Mouse (Mus musculus) MEL (cell line): Measurements from ENCODE around the gene Slc38a4. TPM values are rescaled to one million over a fixed set of nuclear protein-coding genes. Genes with fewer than 3 reads are reported as not detected.

Experiments used
- DNase-seq: peaks from one replicate; pipeline ENCODE4 v3.0.0; 2011; ENCODE audit warnings: low read depth, low spot score
- H3K27ac ChIP-seq: 2 replicates; pipeline ENCODE4 v1.5.1; 2012; ENCODE audit warnings: low read depth, mild to moderate bottlenecking, control low read depth, low read length, moderate library complexity; ENCODE audit not compliant: control insufficient read depth
- H3K27me3 ChIP-seq, 2 experiments: fragments of 150-350 bp in 1 of 2; sonication (generic) in 1 of 2; 2 replicates each; pipeline ENCODE4 v1.6.1; 2012; ENCODE audit warnings: low read length in 2 of 2, mild to moderate bottlenecking in 2 of 2, improper control_type of control experiment in 1 of 2, moderate library complexity in 1 of 2; ENCODE audit not compliant: insufficient read depth in 2 of 2, control insufficient read depth in 1 of 2
- H3K36me3 ChIP-seq, 2 experiments: 2 replicates each; pipeline ENCODE4 v1.6.1; 2012 to 2014; ENCODE audit warnings: low read length in 2 of 2, improper control_type of control experiment in 1 of 2, inconsistent platforms in 1 of 2, mild to moderate bottlenecking in 1 of 2; ENCODE audit not compliant: insufficient read depth in 2 of 2, control insufficient read depth in 1 of 2
- H3K4me1 ChIP-seq, 2 experiments: fragments of 150-350 bp in 1 of 2; sonication (generic) in 1 of 2; 2 replicates each; pipeline ENCODE4 v1.6.1; 2012; ENCODE audit warnings: low read length in 2 of 2, improper control_type of control experiment in 1 of 2, mild to moderate bottlenecking in 1 of 2; ENCODE audit not compliant: insufficient read depth in 2 of 2, control insufficient read depth in 1 of 2
- H3K4me3 ChIP-seq, 2 experiments: fragments of 150-350 bp in 1 of 2; sonication (generic) in 1 of 2; 2 replicates each; pipeline ENCODE4 v1.5.1; 2012; ENCODE audit warnings: low read depth in 2 of 2, low read length in 2 of 2, mild to moderate bottlenecking in 2 of 2, moderate library complexity in 2 of 2, control low read depth in 1 of 2, improper control_type of control experiment in 1 of 2; ENCODE audit not compliant: control insufficient read depth in 1 of 2, insufficient read depth in 1 of 2
- H3K79me2 ChIP-seq: 2 replicates; pipeline ENCODE4 v1.6.1; 2012; ENCODE audit warnings: mild to moderate bottlenecking, low read length, moderate library complexity; ENCODE audit not compliant: control insufficient read depth, poor library complexity, insufficient read depth
- H3K9ac ChIP-seq: 2 replicates; pipeline ENCODE4 v1.6.1; 2012; ENCODE audit warnings: low read depth, mild to moderate bottlenecking, control low read depth, low read length, moderate library complexity; ENCODE audit not compliant: control insufficient read depth, poor library complexity, severe bottlenecking
- H3K9me3 ChIP-seq: fragments of 150-350 bp; sonication (generic); replicated peaks from 2 replicates; pipeline ENCODE4 v1.6.1; 2012; ENCODE audit warnings: mild to moderate bottlenecking, low read length, improper control_type of control experiment, moderate library complexity; ENCODE audit not compliant: insufficient read depth
- BHLHE40 ChIP-seq: IDR thresholded peaks from 2 replicates; pipeline ENCODE4 v1.6.1; 2012; ENCODE audit warnings: low read depth, mild to moderate bottlenecking, inconsistent platforms, low read length, improper control_type of control experiment, borderline replicate concordance
- CTCF ChIP-seq, 3 experiments: IDR thresholded peaks in 2 of 3; conservative IDR thresholded peaks in 1 of 3; 2 replicates each; pipeline ENCODE4 v1.5.1; 2011 to 2012; ENCODE audit warnings: low read length in 3 of 3, low read depth in 2 of 3, mild to moderate bottlenecking in 2 of 3, improper control_type of control experiment in 1 of 3, inconsistent platforms in 1 of 3, mixed read lengths in 1 of 3, moderate library complexity in 1 of 3; ENCODE audit not compliant: control insufficient read depth in 1 of 3, insufficient read depth in 1 of 3, poor library complexity in 1 of 3, severe bottlenecking in 1 of 3
- E2F4 ChIP-seq: IDR thresholded peaks from 2 replicates; pipeline ENCODE4 v1.6.1; 2011; ENCODE audit warnings: low read depth, low read length, improper control_type of control experiment, borderline replicate concordance
- ELF1 ChIP-seq: IDR thresholded peaks from 2 replicates; pipeline ENCODE4 v1.6.1; 2014; ENCODE audit warnings: low read depth, mild to moderate bottlenecking, inconsistent platforms, low read length, improper control_type of control experiment, moderate library complexity
- ETS1 ChIP-seq: IDR thresholded peaks from 2 replicates; pipeline ENCODE4 v1.6.1; 2012; ENCODE audit warnings: low read depth, mild to moderate bottlenecking, inconsistent platforms, low read length, improper control_type of control experiment, moderate library complexity
- GABPA ChIP-seq: IDR thresholded peaks from 2 replicates; pipeline ENCODE4 v1.6.1; 2012; ENCODE audit warnings: low read depth, mild to moderate bottlenecking, inconsistent platforms, low read length, improper control_type of control experiment, moderate library complexity
- HCFC1 ChIP-seq: IDR thresholded peaks from 2 replicates; pipeline ENCODE4 v1.6.1; 2012; ENCODE audit warnings: low read depth, mild to moderate bottlenecking, inconsistent platforms, low read length, improper control_type of control experiment, moderate library complexity
- JUND ChIP-seq: IDR thresholded peaks from 2 replicates; pipeline ENCODE4 v1.6.1; 2011; ENCODE audit warnings: low read depth, mild to moderate bottlenecking, improper control_type of control experiment, low read length
- KAT2A ChIP-seq: conservative IDR thresholded peaks from 2 replicates; pipeline ENCODE4 v1.6.1; 2012; ENCODE audit warnings: low read depth, low read length, improper control_type of control experiment, inconsistent platforms
- MAX ChIP-seq: IDR thresholded peaks from 2 replicates; pipeline ENCODE4 v1.6.1; 2011; ENCODE audit warnings: low read length, improper control_type of control experiment
- MAZ ChIP-seq: IDR thresholded peaks from 2 replicates; pipeline ENCODE4 v1.6.1; 2012; ENCODE audit warnings: low read depth, mild to moderate bottlenecking, inconsistent platforms, low read length, improper control_type of control experiment
- NRF1 ChIP-seq: IDR thresholded peaks from 2 replicates; pipeline ENCODE4 v1.6.1; 2014; ENCODE audit warnings: low read depth, mild to moderate bottlenecking, inconsistent platforms, low read length, improper control_type of control experiment, moderate library complexity; ENCODE audit not compliant: poor library complexity, insufficient read depth, severe bottlenecking
- RAD21 ChIP-seq: IDR thresholded peaks from 2 replicates; pipeline ENCODE4 v1.6.1; 2011; ENCODE audit warnings: mild to moderate bottlenecking, low read depth, low read length, improper control_type of control experiment
- RCOR1 ChIP-seq: IDR thresholded peaks from 2 replicates; pipeline ENCODE4 v1.6.1; 2012; ENCODE audit warnings: low read depth, mild to moderate bottlenecking, inconsistent platforms, low read length, improper control_type of control experiment
- SIN3A ChIP-seq: IDR thresholded peaks from 2 replicates; pipeline ENCODE4 v1.6.1; 2012; ENCODE audit warnings: low read length, improper control_type of control experiment, inconsistent platforms
- TAL1 ChIP-seq: IDR thresholded peaks from 2 replicates; pipeline ENCODE4 v1.6.1; 2012; ENCODE audit warnings: mild to moderate bottlenecking, inconsistent platforms, low read length, moderate library complexity, mixed read lengths
- TCF12 ChIP-seq: IDR thresholded peaks from 2 replicates; pipeline ENCODE4 v1.6.1; 2014; ENCODE audit warnings: low read depth, mild to moderate bottlenecking, inconsistent platforms, low read length, improper control_type of control experiment, moderate library complexity
- UBTF ChIP-seq: IDR thresholded peaks from 2 replicates; pipeline ENCODE4 v1.6.1; 2012; ENCODE audit warnings: low read depth, mild to moderate bottlenecking, inconsistent platforms, low read length, improper control_type of control experiment, moderate library complexity, borderline replicate concordance; ENCODE audit not compliant: insufficient read depth
- USF1 ChIP-seq: IDR thresholded peaks from 2 replicates; pipeline ENCODE4 v1.6.1; 2014; ENCODE audit warnings: low read depth, mild to moderate bottlenecking, inconsistent platforms, low read length, improper control_type of control experiment, moderate library complexity
- ZC3H11A ChIP-seq: IDR thresholded peaks from 2 replicates; pipeline ENCODE4 v1.6.1; 2012; ENCODE audit warnings: low read depth, mild to moderate bottlenecking, inconsistent platforms, low read length, improper control_type of control experiment
- polyA plus RNA-seq, 2 experiments: library from polyadenylated mRNA; stranded (reverse) in 1 of 2; unstranded in 1 of 2; fragments of >175 nt in 1 of 2; fragments of >200 nt in 1 of 2; gene quantifications; 2 replicates each; pipeline versions ENCODE4 v1.2.1 to v1.2.4; 2012; ENCODE audit warnings: low replicate concordance in 2 of 2, low read depth in 1 of 2; ENCODE audit not compliant: insufficient read length in 2 of 2, insufficient read depth in 1 of 2, missing spikeins in 1 of 2
- total RNA-seq: library from RNA; depleted of rRNA; stranded (reverse); fragments of 300-350 nt; gene quantifications from 2 replicates; pipeline ENCODE4 v1.2.3, GENCODE M21; 2012

Gene Slc38a4
- total and polyA plus RNA-seq, 3 experiments: not detected

- Histone ChIP-seq H3K79me2 (no peaks in the 10 kb centered on the region), H3K27ac (no peak overlapping the region), H3K27me3 (no peaks in the 10 kb centered on the region), H3K9ac (no peak overlapping the region), H3K36me3 (no peaks in the 10 kb centered on the region), H3K9me3 (no peaks in the 10 kb centered on the region), H3K4me1 (no peaks in the 10 kb centered on the region), H3K4me3 (no peak overlapping the region)
- no peak for DNase-seq
- TF ChIP-seq TCF12 (no peak), TAL1 (no peak), BHLHE40 (no peak), UBTF (no peak), ETS1 (no peak), CTCF (IDR thresholded peaks at IDR 0.05 in 2 of 3, conservative IDR thresholded peaks at IDR 0.05 in 1 of 3; ENCODE audit: control insufficient read depth in 1 of 3, insufficient read depth in 1 of 3, low read depth in 2 of 3, low read length in 3 of 3, poor library complexity in 1 of 3, severe bottlenecking in 1 of 3) (no peak), MAZ (no peak), RAD21 (no peak), HCFC1 (no peak), E2F4 (no peak), RCOR1 (no peak)
Measured at GRCm38 (mm10) chr15:96974131-96974530, 81.6 kb downstream of the Slc38a4 start.

GRCm38 (mm10) chr15:96973370-96973769, 82.4 kb downstream of the Slc38a4 start:
- no peaks in the 10 kb centered on the region for H3K79me2 ChIP-seq
- no peaks in the 10 kb centered on the region for H3K9me3 ChIP-seq
- no peaks in the 10 kb centered on the region for H3K27me3 ChIP-seq
- no peaks in the 10 kb centered on the region for H3K36me3 ChIP-seq
- TF ChIP-seq NRF1 (no peak), MAX (no peak), JUND (no peak), USF1 (no peak), KAT2A (no peak), SIN3A (no peak), ELF1 (no peak), GABPA (no peak), ETS1 (no peak), ZC3H11A (no peak)
- DNase-seq: no peak
- H3K9ac ChIP-seq: no peak overlapping the region
- no peak overlapping the region for H3K4me3 ChIP-seq
- H3K27ac ChIP-seq: no peak overlapping the region
- H3K4me1 ChIP-seq: no peaks in the 10 kb centered on the region
